Mouse (Mus musculus): ENCODE data around the gene Tmem196.
"Not testable (repeated sequence)": the region's sequence is repeated elsewhere in the genome, so short reads cannot be mapped to it uniquely, and the experiment has no call there.

Tmem196 gene

GRCm38 (mm10) chr12:119945589-119946310 is at the start of gene Tmem196:
Gene Tmem196, plus strand, starts transcription at chr12:119945822.
- peak; percentile 2 for DNase-seq

GRCm38 (mm10) chr12:119946311-119946692 is 680 bp downstream of the Tmem196 start:
- DNase-seq, result no peak

GRCm38 (mm10) chr12:119957041-119957440 is 11.4 kb downstream of the Tmem196 start:
- no peak for DNase-seq

DNA sequence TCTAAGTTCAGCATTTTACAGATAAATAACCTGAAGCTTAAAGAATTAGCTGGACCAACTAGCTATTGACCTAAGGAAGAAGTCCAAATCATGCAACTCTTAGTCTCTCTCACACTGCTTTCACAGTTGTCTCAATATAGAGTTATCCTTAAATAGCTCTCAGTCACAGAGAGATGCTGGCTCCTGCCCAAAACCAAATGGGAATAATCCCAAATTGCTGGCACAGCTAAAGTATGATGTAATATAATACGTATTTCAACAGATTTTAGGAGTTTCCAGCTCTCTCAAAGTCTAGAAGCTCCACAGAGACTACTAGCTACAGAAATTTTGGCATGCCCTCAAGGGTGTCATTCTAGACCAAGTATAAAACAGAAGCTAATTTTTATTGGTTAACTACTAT is 15.1 kb downstream of the Tmem196 start:
- DNase-seq, result no peak

GRCm38 (mm10) chr12:119965373-119965772 is 19.8 kb downstream of the Tmem196 start:
- DNase-seq, result no peak

DNA sequence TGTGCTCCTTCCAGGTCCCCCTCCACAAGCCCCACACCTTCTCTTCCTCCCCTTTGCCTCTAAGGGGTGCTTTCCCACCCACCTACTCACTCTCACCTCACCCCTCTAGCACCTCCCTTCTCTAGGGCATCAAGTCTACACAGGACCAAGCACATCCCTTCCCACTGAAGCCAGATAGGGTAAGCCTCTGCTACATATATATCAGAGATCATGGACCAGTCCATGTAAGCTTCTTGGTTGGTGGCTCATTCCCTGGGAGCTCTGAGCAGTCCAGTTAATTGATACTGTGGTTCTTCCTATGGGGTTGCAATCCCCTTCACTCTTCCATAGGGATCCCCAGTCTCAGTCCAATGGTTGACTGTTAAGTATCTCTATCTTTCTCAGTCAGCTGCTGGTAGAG is 24.4 kb downstream of the Tmem196 start:
- no peak for DNase-seq

DNA sequence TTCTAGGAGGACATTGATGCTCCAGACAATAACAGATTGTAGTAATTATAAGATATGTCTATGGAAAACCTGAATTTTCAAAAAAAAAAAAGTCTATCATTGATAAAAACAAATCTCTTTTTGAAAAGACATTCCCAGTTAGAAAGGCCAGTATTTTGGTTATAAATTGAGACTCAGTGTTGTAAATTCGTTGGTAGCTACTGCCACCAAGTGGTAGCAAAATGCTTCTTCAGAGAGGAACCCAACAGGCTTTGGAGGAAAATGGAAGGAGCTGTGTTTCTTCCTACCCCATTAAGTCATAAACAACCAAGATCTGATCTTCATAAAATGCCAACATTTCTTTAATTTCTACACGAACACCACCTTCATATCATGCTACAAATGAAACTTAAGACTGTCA is 36.1 kb downstream of the Tmem196 start:
- no peak for DNase-seq

GRCm38 (mm10) chr12:119998267-119998666 is 52.6 kb downstream of the Tmem196 start:
- DNase-seq, result no peak

- DNase-seq, result no peak
Observed at GRCm38 (mm10) chr12:120004280-120004679, 58.7 kb downstream of the Tmem196 start.

DNA sequence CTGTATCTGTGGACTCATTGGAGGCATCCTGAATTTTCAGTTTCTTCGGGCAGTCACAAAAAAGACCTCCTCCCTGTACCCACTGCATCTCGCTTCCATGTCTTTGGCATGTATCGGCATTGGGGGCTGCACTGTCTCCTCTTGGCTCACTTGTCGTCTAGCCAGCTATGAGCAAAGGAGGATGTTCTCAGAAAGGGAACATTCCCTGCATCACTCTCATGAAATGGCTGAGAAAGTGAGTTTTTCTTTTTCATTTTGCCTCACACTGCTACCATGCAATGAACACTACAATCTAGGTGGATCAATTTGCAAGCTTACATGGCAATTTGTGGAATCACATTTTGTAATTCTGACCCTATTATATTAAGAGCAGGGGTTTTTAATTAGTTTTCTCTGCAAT is 69.1 kb downstream of the Tmem196 start:
- no peak for DNase-seq

GRCm38 (mm10) chr12:120015201-120015600 is 69.6 kb downstream of the Tmem196 start:
- DNase-seq, result no peak

GRCm38 (mm10) chr12:120028089-120028959 is 82.7 kb downstream of the Tmem196 start:
- not testable (repeated sequence) for DNase-seq
